Mouse (Mus musculus): ENCODE measurements around the gene Slc22a6.

DNA sequence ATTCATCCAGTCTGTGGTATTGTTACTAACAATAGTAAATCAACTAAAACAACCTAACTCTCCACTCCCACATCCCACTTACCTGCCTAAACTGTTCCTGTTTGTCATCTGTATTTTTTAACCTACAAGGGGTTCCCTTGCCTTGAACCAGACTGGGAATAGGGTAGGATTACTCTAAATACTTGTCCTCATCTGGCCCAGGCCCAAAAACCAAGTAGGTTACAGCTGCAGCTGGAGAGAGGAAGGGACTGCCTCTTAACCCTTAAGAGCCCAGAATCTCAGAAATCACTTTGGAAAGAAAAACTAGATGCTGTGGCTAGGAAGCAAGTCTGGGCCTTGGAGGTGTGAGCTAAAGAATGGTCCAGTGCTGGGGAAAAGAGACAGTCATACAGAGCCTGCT is 38.0 kb downstream of the Slc22a6 start:
- TF ChIP-seq EP300 (optimal IDR thresholded peaks at IDR 0.05): no peak
- no peak for TF ChIP-seq CTCF (IDR thresholded peaks at IDR 0.05; ENCODE audit: low read depth)
